In genomic region chr8:64317815-64318214, GRCm38 (mm10) we compare ENCODE assay signal across 19 mouse cellular contexts.
DNase-seq lines count a peak whose midpoint lies in the region; ATAC-seq lines count a peak whose summit lies in the region.
"Had no signal": no experiment of that assay in that cellular context is flagged by ENCODE, and none has a peak within 500 bp of the region (broad histone marks: within the 10 kb centered on the region; RNA-seq: fewer than 3 reads in every experiment).

No protein-coding gene starts in this region.

- H3K36me3 ChIP-seq in forebrain, embryonic 14.5 days (ENCODE audit: control insufficient read depth, insufficient read depth, low read length): no peaks in the 10 kb centered on the region
- H3K36me3 ChIP-seq in forebrain, embryonic 11.5 days (ENCODE audit: control insufficient read depth, insufficient read depth, low read length): no peaks in the 10 kb centered on the region
- H3K36me3 ChIP-seq: embryonic facial prominence, embryonic 15.5 days; forebrain, embryonic 10.5 days; heart, embryonic 10.5 days; heart, embryonic 15.5 days had no signal

- no peak for ATAC-seq in forebrain, embryonic 14.5 days
- ATAC-seq in forebrain, embryonic 11.5 days (replicated peaks; ENCODE audit: low FRiP score): no peak
- ATAC-seq: activated CD4-positive, CD25-positive, alpha-beta regulatory T cell, adult 4 months; intestine, embryonic 16.5 days; Patski had no signal

- peak; percentile 35 to 47 for DNase-seq in cerebellum, adult 18-20 months
- DNase-seq in cerebellum, adult 11 months: no peak
- DNase-seq in forebrain, embryonic 14.5 days (ENCODE audit: low spot score): peak; percentile 8
- DNase-seq in forebrain, embryonic 11.5 days (ENCODE audit: low spot score): no peak
- DNase-seq in Muller cell, postnatal 12 days (ENCODE audit: inconsistent ontology term): peak; percentile 51
- DNase-seq in cerebellum, postnatal 10 days: peak; percentile 56 to 63
- DNase-seq in embryo, embryonic 9.5 days (ENCODE audit: extremely low spot score): no peak
- no peak for DNase-seq in thymus, postnatal 10 days (ENCODE audit: low spot score in 2 of 2)
- DNase-seq: adrenal gland, postnatal 14 days; gastrocnemius, postnatal 36 days had no signal

- H3K27ac ChIP-seq in forebrain, embryonic 14.5 days (ENCODE audit: low read depth, low read length): no peak overlapping the region
- H3K27ac ChIP-seq in forebrain, embryonic 11.5 days (ENCODE audit: low read depth, low read length): no peak overlapping the region
- H3K27ac ChIP-seq: embryonic facial prominence, embryonic 15.5 days; forebrain, embryonic 10.5 days; heart, embryonic 10.5 days; heart, embryonic 15.5 days; hindbrain, embryonic 14.5 days had no signal

- no peak overlapping the region for H3K4me3 ChIP-seq in forebrain, embryonic 14.5 days (ENCODE audit: low read depth, low read length)
- no peak overlapping the region for H3K4me3 ChIP-seq in forebrain, embryonic 11.5 days (ENCODE audit: low read depth, low read length)
- H3K4me3 ChIP-seq: embryonic facial prominence, embryonic 15.5 days; erythroblast, embryonic 14.5 days; forebrain, embryonic 10.5 days; heart, embryonic 10.5 days; heart, embryonic 15.5 days had no signal

- H3K4me2 ChIP-seq in forebrain, embryonic 14.5 days (ENCODE audit: low read length): no peak overlapping the region
- H3K4me2 ChIP-seq in forebrain, embryonic 11.5 days (ENCODE audit: low read depth, low read length, severe bottlenecking): no peak overlapping the region
- H3K4me2 ChIP-seq: embryonic facial prominence, embryonic 15.5 days; heart, embryonic 15.5 days; hindbrain, embryonic 14.5 days had no signal

- H3K4me1 ChIP-seq in forebrain, embryonic 14.5 days (ENCODE audit: control insufficient read depth, insufficient read depth, low read length): peaks cover 11% of the 10 kb centered on the region
- peaks cover 5% of the 10 kb centered on the region; the same call in 1 of the 2 replicates for H3K4me1 ChIP-seq in forebrain, embryonic 11.5 days (replicated peaks; ENCODE audit: control insufficient read depth, insufficient read depth, low read length)
- H3K4me1 ChIP-seq: embryonic facial prominence, embryonic 15.5 days; heart, embryonic 10.5 days had no signal

- no peaks in the 10 kb centered on the region for H3K9me3 ChIP-seq in forebrain, embryonic 14.5 days (replicated peaks; ENCODE audit: control insufficient read depth, low read length)
- no peaks in the 10 kb centered on the region for H3K9me3 ChIP-seq in forebrain, embryonic 11.5 days (ENCODE audit: control insufficient read depth, low read length)
- H3K9me3 ChIP-seq: embryonic facial prominence, embryonic 15.5 days; forebrain, embryonic 10.5 days; heart, embryonic 10.5 days; heart, embryonic 15.5 days had no signal

- no peak overlapping the region for H3K9ac ChIP-seq in forebrain, embryonic 14.5 days (ENCODE audit: low read length)
- no peak overlapping the region for H3K9ac ChIP-seq in forebrain, embryonic 11.5 days (ENCODE audit: low read length)
- H3K9ac ChIP-seq: embryonic facial prominence, embryonic 15.5 days; heart, embryonic 15.5 days; hindbrain, embryonic 14.5 days had no signal

- H3K27me3 ChIP-seq in forebrain, embryonic 14.5 days (replicated peaks; ENCODE audit: control insufficient read depth, insufficient read depth, low read length): 0 out of 2 replicates have a peak, but pooled peaks cover 9% of the 10 kb centered on the region
- peaks cover 3% of the 10 kb centered on the region; the same call in 1 of the 2 replicates for H3K27me3 ChIP-seq in forebrain, embryonic 11.5 days (ENCODE audit: control insufficient read depth, insufficient read depth, low read length)
- H3K27me3 ChIP-seq: embryonic facial prominence, embryonic 15.5 days; heart, embryonic 15.5 days; Patski had no signal

Comparison
In these comparisons a context has a peak if more than half of its experiments do, and no peak if none do; other contexts are left out.
1. DNase-seq: peak in cerebellum, adult 18-20 months (2 of 2), forebrain, embryonic 14.5 days (single experiment), Muller cell, postnatal 12 days (single experiment) and cerebellum, postnatal 10 days (2 of 2); none in cerebellum, adult 11 months (single experiment), forebrain, embryonic 11.5 days (single experiment), embryo, embryonic 9.5 days (single experiment) and thymus, postnatal 10 days (0 of 2).